Mouse (Mus musculus) adrenal gland, adult 2 months (tissue): ENCODE measurements around the gene 1700011L22Rik. TPM values are rescaled to one million over a fixed set of nuclear protein-coding genes. Genes with fewer than 3 reads are reported as not detected.
A peak's percentile ranks its signal among the peaks of the same experiment; 100 is the strongest.

ENCODE experiments used
- DNase-seq: peaks from one replicate; pipeline ENCODE4 v3.0.0; 2021
- polyA plus RNA-seq: library from polyadenylated mRNA; depleted of rRNA; stranded (reverse); fragments of >200 nt; gene quantifications from 2 replicates; pipeline ENCODE4 v1.2.3, GENCODE M21; 2012; rRNA removed
- total RNA-seq, 2 experiments: library from RNA; stranded (reverse); gene quantifications; 2 replicates each; pipeline ENCODE4 v1.2.3; 2021

1700011L22Rik gene
- total and polyA plus RNA-seq, 3 experiments: not detected

DNA sequence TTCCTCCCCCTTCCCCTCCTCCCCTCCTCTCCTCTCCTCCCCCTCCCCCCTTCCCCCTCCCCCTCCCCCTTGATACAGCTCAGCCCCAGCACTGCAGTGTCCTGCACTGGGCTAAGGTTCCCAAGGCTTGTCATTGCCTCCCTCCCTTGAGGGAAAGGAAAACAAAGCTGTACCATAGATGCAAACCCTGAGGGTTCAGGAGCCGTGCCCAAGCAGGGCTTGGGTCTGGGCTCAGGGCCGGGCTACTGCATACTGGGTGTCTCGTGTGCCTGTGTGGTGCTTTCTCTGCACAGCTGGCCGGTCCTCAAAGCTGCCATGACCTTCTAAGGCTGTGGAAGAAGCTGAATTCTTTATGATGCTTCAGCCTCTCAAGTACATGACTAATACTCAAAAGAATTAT, 74.8 kb downstream of the 1700011L22Rik start:
- DNase-seq: peak; percentile 23

DNA sequence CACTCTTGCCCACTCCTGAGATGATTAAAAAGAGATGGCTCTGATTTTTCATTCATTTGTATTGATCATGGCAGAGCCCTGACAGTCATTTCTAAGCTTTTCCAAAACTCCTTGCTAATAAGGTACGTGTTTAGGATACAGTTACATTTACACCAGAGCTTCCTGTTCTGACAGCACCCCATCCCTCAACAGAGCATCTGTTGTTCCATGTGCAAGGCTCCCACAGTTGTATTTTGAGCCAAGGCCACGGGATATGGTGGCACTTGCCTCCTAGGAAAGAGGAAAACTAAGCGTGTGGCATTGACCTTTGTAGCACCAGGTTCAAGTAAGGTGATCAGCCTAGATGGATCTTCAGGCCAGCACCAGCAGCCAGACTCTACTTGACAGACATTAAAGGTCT, 83.1 kb downstream of the 1700011L22Rik start:
- DNase-seq: no peak

DNA sequence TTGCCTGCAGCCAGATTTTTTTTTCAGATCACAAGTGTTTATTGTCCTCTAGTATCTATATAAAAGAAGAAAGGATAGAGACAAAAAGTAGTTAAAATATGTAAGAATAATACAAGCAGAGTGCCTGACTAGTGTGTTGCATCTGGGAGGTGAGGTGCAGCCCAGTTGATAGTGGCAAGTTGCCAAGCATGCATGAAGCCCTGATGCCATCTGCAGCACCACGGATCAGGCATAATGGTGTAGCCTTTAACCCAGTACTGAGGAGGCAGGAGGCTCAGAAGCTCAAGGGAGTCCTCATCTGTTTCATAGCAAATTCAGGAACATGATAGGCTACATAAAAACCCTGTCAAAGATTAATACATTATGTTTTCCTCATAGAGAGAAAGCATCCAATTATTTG, 84.0 kb downstream of the 1700011L22Rik start:
- no peak for DNase-seq

DNA sequence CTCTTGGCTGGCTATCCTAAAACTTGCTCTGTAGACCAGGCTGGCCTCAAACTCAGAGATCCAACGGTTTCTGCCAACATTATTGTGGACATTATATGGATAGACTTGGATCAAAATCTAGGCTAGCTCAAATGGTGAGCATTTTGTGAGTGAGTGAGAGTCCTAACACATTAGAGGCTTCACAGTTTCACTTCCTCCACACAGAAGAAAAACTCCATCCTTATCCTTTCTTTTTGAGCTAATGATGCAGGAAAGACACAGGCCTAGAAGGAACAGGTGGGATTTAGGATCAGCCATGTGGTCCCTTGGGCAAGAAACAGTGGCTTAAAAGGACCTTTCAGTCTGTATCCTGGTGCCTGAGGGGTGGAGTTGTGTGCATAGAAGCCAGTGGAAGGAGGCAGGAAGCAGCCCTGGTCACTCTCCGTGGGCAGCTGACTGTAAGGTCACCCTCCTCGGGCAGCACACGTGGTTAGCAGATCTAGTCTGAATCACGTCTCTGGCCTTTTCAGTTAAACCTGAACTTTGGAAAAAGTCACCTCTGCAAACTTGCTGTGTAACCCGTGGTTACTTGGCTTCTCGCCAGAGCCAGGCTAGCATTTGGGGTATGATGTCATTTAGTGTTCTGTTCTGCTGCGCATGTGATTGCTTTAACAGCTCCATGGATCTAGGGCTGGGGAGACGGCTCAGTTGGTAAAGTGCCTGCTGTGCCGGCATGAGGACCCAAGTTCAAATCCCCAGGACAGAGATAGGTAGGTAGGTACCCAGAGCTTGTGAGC, 85.6 kb downstream of the 1700011L22Rik start:
- DNase-seq: peak; percentile 89

DNA sequence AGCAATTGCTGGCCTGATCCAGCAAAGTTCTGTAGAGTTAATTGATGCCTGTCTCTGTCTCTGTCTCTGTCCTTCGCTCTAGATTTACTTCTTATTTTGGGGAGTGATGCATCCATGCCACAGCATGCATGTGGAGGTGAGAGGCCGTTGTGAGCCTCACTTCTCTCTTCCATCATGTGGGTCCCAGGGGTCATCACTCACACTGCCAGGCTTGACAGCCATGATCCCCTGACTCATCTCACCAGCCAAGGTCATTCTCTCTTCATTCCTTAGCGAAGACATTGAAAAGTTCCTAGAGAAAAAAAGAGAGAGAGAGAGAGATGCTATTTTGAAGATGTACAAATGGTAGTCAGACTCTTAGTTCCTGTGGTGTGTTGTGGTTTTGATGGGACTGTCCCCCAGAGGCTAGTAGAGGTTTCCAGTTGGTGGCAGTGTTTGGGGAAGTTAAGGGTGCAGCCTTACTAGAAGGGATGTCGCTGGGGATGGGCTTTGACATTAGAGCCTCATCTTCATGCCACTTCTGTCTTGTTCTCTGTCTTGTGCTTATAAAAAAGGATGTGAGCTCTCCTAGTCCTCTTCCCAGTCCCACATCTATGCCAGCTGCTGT, 87.1 kb downstream of the 1700011L22Rik start:
- DNase-seq: peak; percentile 78

Other genes with a start within 250 kb of the 1700011L22Rik start
- gene Zfp827, start 220.1 kb downstream of the 1700011L22Rik start, total RNA-seq: 10 to 100 TPM in 1 of 2 experiments, 1 to 10 TPM in 1; 9.0 to 13.5 TPM
- 9.3 and 10.3 TPM in 2 replicates for gene Zfp827, start 220.1 kb downstream of the 1700011L22Rik start, polyA plus RNA-seq
- gene Mmaa, start 46.4 kb upstream of the 1700011L22Rik start, total RNA-seq: 10 to 100 TPM; 31.8 to 42.5 TPM
- 2.8 and 3.2 TPM in 2 replicates for gene Mmaa, start 46.4 kb upstream of the 1700011L22Rik start, polyA plus RNA-seq
- gene Smad1, start 150.9 kb upstream of the 1700011L22Rik start, total RNA-seq: 10 to 100 TPM; 24.2 to 30.4 TPM
- gene Smad1, start 150.9 kb upstream of the 1700011L22Rik start, polyA plus RNA-seq: 41.3 and 45.2 TPM in 2 replicates